Mouse (Mus musculus): Measurements from ENCODE around the gene Mov10l1. TPM values are rescaled to one million over a fixed set of nuclear protein-coding genes. Genes with fewer than 3 reads are reported as not detected.

Mov10l1 gene
- polyA plus RNA-seq, 1 experiment from 2014 or later, result not detected

DNA sequence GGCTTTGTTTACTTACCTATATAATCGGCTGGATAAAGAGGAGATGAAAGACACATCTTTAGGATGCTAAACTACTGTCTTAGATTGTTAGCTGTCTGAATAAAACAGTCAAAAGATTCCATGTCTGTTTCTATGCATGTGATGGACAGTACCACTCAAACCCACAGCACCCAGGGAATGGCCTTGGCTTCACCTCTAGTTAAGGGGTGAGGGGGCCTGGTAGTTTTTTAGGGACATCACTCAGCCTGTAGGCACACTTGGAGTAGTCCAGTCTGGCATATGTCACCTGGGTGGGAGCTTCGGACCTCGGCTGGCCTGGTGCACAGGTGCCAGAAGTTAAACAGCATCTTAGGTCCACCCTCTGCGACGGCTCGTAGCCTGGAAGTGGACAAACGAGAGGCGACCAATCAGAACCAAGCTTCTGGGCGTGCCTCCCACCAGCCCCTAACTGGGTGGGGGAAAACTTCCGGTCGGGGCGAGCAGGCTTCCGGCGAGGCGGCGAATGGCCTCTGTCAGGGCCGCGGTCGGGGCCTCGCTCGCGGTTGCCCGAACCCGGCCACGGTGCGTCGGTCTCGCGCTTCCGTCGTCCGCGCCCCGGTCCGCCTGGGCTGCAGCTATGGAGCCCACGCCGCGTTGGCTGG is 106.0 kb downstream of the Mov10l1 start, which contains the start of gene Selenoo:
Selenoo (plus strand) TSS at position 478 of the 641 bp plus-strand sequence.
- WGBS, result 2% methylated on average over 38 of the region's 38 CpGs
- Histone ChIP-seq H3K27ac (replicated peaks) (peak within 1 kb of the TSS; percentile 90), H3K4me1 (peaks cover 24% of the 10 kb centered on the region), H3K4me3 (peak within 1 kb of the TSS; percentile 76), H3K36me3 (peaks cover 51% of the 10 kb centered on the region), H3K9me3 (replicated peaks) (no peaks in the 10 kb centered on the region), H3K27me3 (ENCODE audit: low read depth, poor library complexity, severe bottlenecking) (no peaks in the 10 kb centered on the region)
- DNase-seq (ENCODE audit: low spot score), result peak; percentile 91

- Histone ChIP-seq H3K9me3 (replicated peaks) (no peaks in the 10 kb centered on the region), H3K27ac (replicated peaks) (peak overlapping the region; percentile 90), H3K36me3 (peaks cover 51% of the 10 kb centered on the region), H3K4me1 (peaks cover 24% of the 10 kb centered on the region), H3K27me3 (ENCODE audit: low read depth, poor library complexity, severe bottlenecking) (no peaks in the 10 kb centered on the region), H3K4me3 (peak overlapping the region; percentile 76)
- 4% methylated on average over 68 of the region's 68 CpGs for WGBS
- DNase-seq (ENCODE audit: low spot score), result no peak
Measured at GRCm38 (mm10) chr15:89089248-89090051, 106.7 kb downstream of the Mov10l1 start.

DNA sequence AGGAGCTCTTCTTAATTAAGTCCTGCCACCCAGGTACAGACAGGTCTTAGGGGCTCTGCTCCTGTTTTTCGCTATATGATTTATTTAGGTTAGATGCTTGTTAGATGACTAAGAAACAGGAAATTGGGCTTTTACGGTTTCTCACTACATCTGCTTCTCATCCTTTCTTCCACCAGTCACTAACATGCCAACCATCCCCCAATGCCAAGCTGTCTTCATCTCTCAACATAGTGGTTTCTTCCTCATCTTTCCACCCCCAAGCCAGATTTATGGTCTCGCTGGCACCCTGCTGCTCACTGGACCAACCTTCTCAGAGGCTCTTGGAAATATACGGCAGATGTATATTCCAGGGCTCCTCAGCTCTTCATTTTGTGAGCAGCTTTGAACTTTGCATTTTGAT is 108.0 kb downstream of the Mov10l1 start:
- H3K27me3 ChIP-seq (ENCODE audit: low read depth, poor library complexity, severe bottlenecking), result no peaks in the 10 kb centered on the region
- peaks cover 24% of the 10 kb centered on the region for H3K4me1 ChIP-seq
- H3K36me3 ChIP-seq, result peaks cover 51% of the 10 kb centered on the region
- peak overlapping the region; percentile 76; the same call in 1 of the 2 replicates for H3K4me3 ChIP-seq
- no peak for DNase-seq (ENCODE audit: low spot score)
- no peak overlapping the region for H3K27ac ChIP-seq (replicated peaks)
- WGBS, result 95% methylated on average over 4 of the region's 4 CpGs
- H3K9me3 ChIP-seq (replicated peaks), result no peaks in the 10 kb centered on the region

DNA sequence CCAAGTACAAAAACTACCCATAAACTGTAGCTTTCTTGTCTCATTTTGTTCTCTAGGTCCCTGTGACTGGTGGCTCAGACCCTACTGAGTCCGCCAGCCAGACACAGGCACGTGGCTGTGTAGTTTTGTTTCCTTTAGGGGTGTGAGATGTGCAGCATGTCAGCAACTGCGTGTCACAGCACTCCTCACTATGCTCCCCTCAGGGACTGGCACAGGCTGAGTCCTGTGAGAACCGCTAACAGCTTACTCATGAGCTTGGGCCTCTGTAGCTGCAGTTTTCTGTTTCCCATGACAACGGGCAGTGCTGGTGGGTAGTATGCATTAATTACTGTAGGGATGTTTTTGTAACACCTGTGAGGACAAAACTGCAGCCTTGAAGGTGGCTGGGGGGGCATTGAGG is 109.5 kb downstream of the Mov10l1 start:
- Histone ChIP-seq H3K36me3 (peaks cover 54% of the 10 kb centered on the region), H3K4me3 (no peak overlapping the region), H3K27me3 (ENCODE audit: low read depth, poor library complexity, severe bottlenecking) (no peaks in the 10 kb centered on the region), H3K9me3 (replicated peaks) (no peaks in the 10 kb centered on the region), H3K4me1 (peaks cover 24% of the 10 kb centered on the region), H3K27ac (replicated peaks) (no peak overlapping the region)
- WGBS, result 80% methylated on average over 5 of the region's 5 CpGs
- no peak for DNase-seq (ENCODE audit: low spot score)

GRCm38 (mm10) chr15:89097450-89097849 is 114.7 kb downstream of the Mov10l1 start:
- 93% methylated on average over 5 of the region's 5 CpGs for WGBS
- no peak for DNase-seq (ENCODE audit: low spot score)
- H3K9me3 ChIP-seq (replicated peaks), result no peaks in the 10 kb centered on the region
- peaks cover 100% of the 10 kb centered on the region for H3K36me3 ChIP-seq
- H3K4me3 ChIP-seq, result no peak overlapping the region
- no peak overlapping the region for H3K27ac ChIP-seq (replicated peaks)
- no peaks in the 10 kb centered on the region for H3K27me3 ChIP-seq (ENCODE audit: low read depth, poor library complexity, severe bottlenecking)
- peaks cover 6% of the 10 kb centered on the region for H3K4me1 ChIP-seq

- Histone ChIP-seq H3K27ac (replicated peaks) (no peak overlapping the region), H3K36me3 (peaks cover 100% of the 10 kb centered on the region), H3K27me3 (ENCODE audit: low read depth, poor library complexity, severe bottlenecking) (no peaks in the 10 kb centered on the region), H3K4me3 (no peak overlapping the region), H3K9me3 (replicated peaks) (no peaks in the 10 kb centered on the region), H3K4me1 (peaks cover 11% of the 10 kb centered on the region)
- DNase-seq (ENCODE audit: low spot score), result no peak
- 91% methylated on average over 7 of the region's 7 CpGs for WGBS
Measured at GRCm38 (mm10) chr15:89098616-89099015, 115.9 kb downstream of the Mov10l1 start.

DNA sequence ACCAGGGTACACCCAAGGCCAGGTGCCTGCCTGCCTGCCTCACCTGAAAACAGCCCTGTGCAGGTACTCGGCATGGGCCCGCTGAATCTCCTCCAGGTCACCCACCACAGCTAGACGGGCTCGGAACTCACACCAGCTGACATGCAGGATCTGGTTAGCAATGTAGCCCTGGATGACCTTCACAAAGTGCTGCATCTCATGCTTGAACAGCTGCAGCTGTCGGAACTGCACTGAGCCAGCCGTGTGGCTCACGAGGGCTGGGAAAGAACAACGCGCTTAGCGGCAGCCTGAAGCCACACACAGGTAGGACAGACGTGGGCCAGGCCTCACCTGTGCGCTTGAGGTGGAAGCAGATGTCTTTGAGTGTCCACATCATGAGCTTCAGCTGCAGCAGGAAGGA is 118.1 kb downstream of the Mov10l1 start:
- Histone ChIP-seq H3K9me3 (replicated peaks) (no peaks in the 10 kb centered on the region), H3K4me1 (peaks cover 11% of the 10 kb centered on the region), H3K27me3 (ENCODE audit: low read depth, poor library complexity, severe bottlenecking) (no peaks in the 10 kb centered on the region), H3K27ac (replicated peaks) (no peak overlapping the region), H3K4me3 (peak overlapping the region; percentile 9; the same call in 1 of the 2 replicates), H3K36me3 (peaks cover 100% of the 10 kb centered on the region)
- 96% methylated on average over 12 of the region's 12 CpGs for WGBS
- DNase-seq (ENCODE audit: low spot score), result no peak

DNA sequence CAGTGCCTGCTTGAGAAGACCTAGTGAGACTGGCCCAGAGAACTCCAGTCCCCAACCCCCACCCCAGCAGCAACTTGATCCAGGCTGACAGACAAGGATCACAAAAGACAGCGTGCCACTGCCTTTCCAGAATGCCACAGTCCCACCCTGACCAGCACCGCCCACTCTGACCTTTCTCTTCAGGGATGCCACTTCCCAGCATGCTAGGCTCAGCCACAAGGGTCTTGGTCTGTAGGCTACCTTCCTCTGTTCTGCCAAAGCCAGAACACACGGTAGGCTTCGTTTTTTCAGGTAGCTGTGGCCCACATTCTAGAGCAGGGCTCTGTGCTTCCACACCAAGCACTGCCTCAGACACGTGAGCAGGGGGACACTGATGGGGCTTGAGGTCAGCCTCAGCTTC is 119.9 kb downstream of the Mov10l1 start:
- H3K36me3 ChIP-seq, result peaks cover 100% of the 10 kb centered on the region

GRCm38 (mm10) chr15:89103921-89104320 is 121.2 kb downstream of the Mov10l1 start:
- no peaks in the 10 kb centered on the region for H3K9me3 ChIP-seq (replicated peaks)
- 91% methylated on average over 10 of the region's 10 CpGs for WGBS
- peaks cover 100% of the 10 kb centered on the region for H3K36me3 ChIP-seq
- DNase-seq (ENCODE audit: low spot score), result no peak
- H3K4me1 ChIP-seq, result peaks cover 11% of the 10 kb centered on the region
- no peaks in the 10 kb centered on the region for H3K27me3 ChIP-seq (ENCODE audit: low read depth, poor library complexity, severe bottlenecking)
- no peak overlapping the region for H3K27ac ChIP-seq (replicated peaks)
- H3K4me3 ChIP-seq, result no peak overlapping the region

More for the DNA sequence above, 119.9 kb downstream of the Mov10l1 start:
- DNase-seq (ENCODE audit: low spot score), result peak; percentile 27
- H3K4me3 ChIP-seq, result no peak overlapping the region
- H3K27me3 ChIP-seq (ENCODE audit: low read depth, poor library complexity, severe bottlenecking), result no peaks in the 10 kb centered on the region
- no peaks in the 10 kb centered on the region for H3K9me3 ChIP-seq (replicated peaks)
- WGBS, result 60% methylated on average over 5 of the region's 5 CpGs
- H3K27ac ChIP-seq (replicated peaks), result 0 out of 2 replicates have a peak overlapping the region, but pooled peaks have one; percentile 28
- peaks cover 11% of the 10 kb centered on the region for H3K4me1 ChIP-seq

DNA sequence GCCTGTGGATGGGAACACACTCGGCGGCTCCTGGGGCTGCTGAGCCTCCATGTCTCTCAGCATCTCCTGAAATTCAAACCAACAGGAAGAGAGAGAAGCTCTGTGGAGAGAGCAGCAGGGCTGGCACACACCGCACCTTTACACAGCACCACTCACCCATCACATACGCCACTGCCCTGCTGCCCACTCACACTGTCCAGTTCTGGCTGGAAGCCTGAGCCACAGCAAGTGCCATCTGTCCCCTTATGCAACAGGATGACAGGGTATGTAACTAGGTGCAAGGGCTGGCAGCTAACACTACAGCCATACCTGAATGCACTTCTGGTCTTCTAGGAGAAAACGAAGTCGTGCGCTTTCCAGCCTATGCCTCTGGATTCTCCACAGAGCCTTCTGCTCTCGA is 121.7 kb downstream of the Mov10l1 start:
- Histone ChIP-seq H3K27ac (replicated peaks) (no peak overlapping the region), H3K27me3 (ENCODE audit: low read depth, poor library complexity, severe bottlenecking) (no peaks in the 10 kb centered on the region), H3K36me3 (peaks cover 100% of the 10 kb centered on the region), H3K9me3 (replicated peaks) (no peaks in the 10 kb centered on the region), H3K4me3 (no peak overlapping the region), H3K4me1 (peaks cover 11% of the 10 kb centered on the region)
- DNase-seq (ENCODE audit: low spot score), result no peak
- WGBS, result 97% methylated on average over 8 of the region's 8 CpGs

Other genes starting within 250 kb of the Mov10l1 start
- 19.6 and 19.9 TPM in 2 replicates for gene Brd1, start 248.7 kb upstream of the Mov10l1 start, polyA plus RNA-seq (2016; fragmentation: Nextera tagmentation; extraction: Ambion mirVana)
- gene Zbed4, start 231.2 kb upstream of the Mov10l1 start, polyA plus RNA-seq (2016; fragmentation: Nextera tagmentation; extraction: Ambion mirVana), result 37.4 and 41.3 TPM in 2 replicates
- 11.7 and 11.9 TPM in 2 replicates for gene Alg12, start 163.6 kb upstream of the Mov10l1 start, polyA plus RNA-seq (2016; fragmentation: Nextera tagmentation; extraction: Ambion mirVana)
- 94.7 and 110 TPM in 2 replicates for gene Creld2, start 163.3 kb upstream of the Mov10l1 start, polyA plus RNA-seq (2016; fragmentation: Nextera tagmentation; extraction: Ambion mirVana)
- 36.9 TPM in 2 replicates for gene Pim3, start 120.7 kb upstream of the Mov10l1 start, polyA plus RNA-seq (2016; fragmentation: Nextera tagmentation; extraction: Ambion mirVana)
- not detected in 2 replicates for gene Ttll8, start 28.5 kb upstream of the Mov10l1 start, polyA plus RNA-seq (2016; fragmentation: Nextera tagmentation; extraction: Ambion mirVana)
- gene Mlc1, start 3.9 kb upstream of the Mov10l1 start, polyA plus RNA-seq (2016; fragmentation: Nextera tagmentation; extraction: Ambion mirVana), result 4.5 and 4.9 TPM in 2 replicates
- gene Panx2, start 76.8 kb downstream of the Mov10l1 start, polyA plus RNA-seq (2016; fragmentation: Nextera tagmentation; extraction: Ambion mirVana), result 0.28 and 0.47 TPM in 2 replicates
- gene Trabd, start 92.2 kb downstream of the Mov10l1 start, polyA plus RNA-seq (2016; fragmentation: Nextera tagmentation; extraction: Ambion mirVana), result 53.6 and 53.7 TPM in 2 replicates
- 16.2 and 19.3 TPM in 2 replicates for gene Selenoo, start 106.2 kb downstream of the Mov10l1 start, polyA plus RNA-seq (2016; fragmentation: Nextera tagmentation; extraction: Ambion mirVana)
- 24.7 and 25.6 TPM in 2 replicates for gene Tubgcp6, start 140.2 kb downstream of the Mov10l1 start, polyA plus RNA-seq (2016; fragmentation: Nextera tagmentation; extraction: Ambion mirVana)
- gene Hdac10, start 145.8 kb downstream of the Mov10l1 start, polyA plus RNA-seq (2016; fragmentation: Nextera tagmentation; extraction: Ambion mirVana), result 18.7 and 20.3 TPM in 2 replicates
- gene Mapk12, start 157.8 kb downstream of the Mov10l1 start, polyA plus RNA-seq (2016; fragmentation: Nextera tagmentation; extraction: Ambion mirVana), result 31.8 and 36.7 TPM in 2 replicates
- gene Mapk11, start 166.7 kb downstream of the Mov10l1 start, polyA plus RNA-seq (2016; fragmentation: Nextera tagmentation; extraction: Ambion mirVana), result 38.8 and 47.4 TPM in 2 replicates
- gene Plxnb2, start 197.9 kb downstream of the Mov10l1 start, polyA plus RNA-seq (2016; fragmentation: Nextera tagmentation; extraction: Ambion mirVana), result 130 and 144 TPM in 2 replicates
- gene Dennd6b, start 213.6 kb downstream of the Mov10l1 start, polyA plus RNA-seq (2016; fragmentation: Nextera tagmentation; extraction: Ambion mirVana), result 27.7 and 37.3 TPM in 2 replicates
- gene Ppp6r2, start 228.6 kb downstream of the Mov10l1 start, polyA plus RNA-seq (2016; fragmentation: Nextera tagmentation; extraction: Ambion mirVana), result 25.4 and 41.8 TPM in 2 replicates

Measured in midbrain, embryonic 10.5 days (tissue).